25 mouse cellular contexts compared by ENCODE assay signal in the genomic region with DNA sequence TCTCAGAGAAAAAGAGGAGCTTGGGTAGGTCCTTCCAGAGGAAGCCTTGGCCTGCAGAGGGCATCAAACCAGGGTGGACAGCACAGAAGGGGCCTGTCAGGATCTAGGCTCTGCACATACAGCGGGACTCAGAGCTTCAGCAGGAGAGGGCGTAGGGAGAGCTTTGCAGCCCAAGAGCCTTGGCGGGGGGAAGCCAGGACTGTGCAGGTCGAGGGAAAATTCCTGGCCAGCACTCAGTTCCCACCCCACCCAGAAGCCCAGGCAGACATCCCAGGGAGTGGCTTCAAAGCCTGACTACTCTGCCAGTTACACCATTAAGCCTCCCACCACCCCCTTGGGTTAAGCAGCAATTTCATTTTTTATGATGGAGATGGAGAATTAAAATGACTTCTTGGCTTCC.
DNase-seq lines count a peak whose midpoint lies in the region; ATAC-seq and TF ChIP-seq lines count a peak whose summit lies in the region.
"Had no signal": no experiment of that assay in that cellular context is flagged by ENCODE, and none has a peak within 500 bp of the region (broad histone marks: within the 10 kb centered on the region; RNA-seq: fewer than 3 reads in every experiment).

No protein-coding gene starts in this region.

- H3K4me2 ChIP-seq in forebrain, embryonic 15.5 days (replicated peaks): no peak overlapping the region
- H3K4me2 ChIP-seq in lung, embryonic 14.5 days: no peak overlapping the region
- H3K4me2 ChIP-seq: embryonic facial prominence, embryonic 13.5 days; heart, embryonic 13.5 days; liver, embryonic 15.5 days; neural tube, embryonic 12.5 days had no signal

- H3K4me3 ChIP-seq in forebrain, embryonic 10.5 days: no peak overlapping the region
- H3K4me3 ChIP-seq in forebrain, embryonic 15.5 days: no peak overlapping the region
- no peak overlapping the region for H3K4me3 ChIP-seq in kidney, adult 2 months (ENCODE audit: insufficient read depth, low read depth, low read length)
- no peak overlapping the region for H3K4me3 ChIP-seq in lung, embryonic 14.5 days (ENCODE audit: low read depth, low read length)
- peak overlapping the region; percentile 19 for H3K4me3 ChIP-seq in brown adipose tissue, adult 24 weeks (ENCODE audit: insufficient read depth, low read depth, low read length)
- H3K4me3 ChIP-seq: embryonic facial prominence, embryonic 13.5 days; heart, embryonic 13.5 days; layer of hippocampus, adult 2 months; liver, embryonic 15.5 days; neural tube, embryonic 12.5 days had no signal

- no peaks in the 10 kb centered on the region for H3K27me3 ChIP-seq in forebrain, embryonic 10.5 days (ENCODE audit: poor library complexity, severe bottlenecking)
- no peaks in the 10 kb centered on the region for H3K27me3 ChIP-seq in forebrain, embryonic 15.5 days
- no peaks in the 10 kb centered on the region for H3K27me3 ChIP-seq in kidney, adult 2 months (replicated peaks; ENCODE audit: control insufficient read depth, insufficient read depth, low read length)
- H3K27me3 ChIP-seq in lung, embryonic 14.5 days (ENCODE audit: insufficient read depth, low read length): no peaks in the 10 kb centered on the region
- H3K27me3 ChIP-seq: embryonic facial prominence, embryonic 13.5 days; heart, embryonic 13.5 days; liver, embryonic 15.5 days; neural tube, embryonic 12.5 days; Patski had no signal

- H3K9ac ChIP-seq in forebrain, embryonic 15.5 days (replicated peaks): no peak overlapping the region
- no peak overlapping the region for H3K9ac ChIP-seq in lung, embryonic 14.5 days
- H3K9ac ChIP-seq: embryonic facial prominence, embryonic 13.5 days; forebrain, postnatal 0 days; heart, embryonic 13.5 days; liver, embryonic 15.5 days; neural tube, embryonic 12.5 days had no signal

- 72% methylated on average over 4 of the region's 4 CpGs for WGBS in forebrain, embryonic 10.5 days
- 69% methylated on average over 4 of the region's 4 CpGs for WGBS in forebrain, embryonic 15.5 days
- 85% methylated on average over 4 of the region's 4 CpGs for WGBS in kidney, adult 2 months
- 59% methylated on average over 4 of the region's 4 CpGs for WGBS in lung, embryonic 14.5 days

- TF ChIP-seq CTCF in kidney, adult 2 months (conservative IDR thresholded peaks at IDR 0.05; ENCODE audit: insufficient read depth, insufficient read length, low read depth, low read length): 0 out of 2 replicates have a peak, but pooled peaks have one; percentile 6
- peak; percentile 13; the same call in 1 of the 2 replicates for TF ChIP-seq CTCF in lung, embryonic 14.5 days (IDR thresholded peaks at IDR 0.05; ENCODE audit: low read depth)

- H3K36me3 ChIP-seq in forebrain, embryonic 10.5 days (replicated peaks): no peaks in the 10 kb centered on the region
- H3K36me3 ChIP-seq in forebrain, embryonic 15.5 days: no peaks in the 10 kb centered on the region
- H3K36me3 ChIP-seq in kidney, adult 2 months (ENCODE audit: control insufficient read depth, insufficient read depth, low read length): no peaks in the 10 kb centered on the region
- H3K36me3 ChIP-seq in lung, embryonic 14.5 days (ENCODE audit: insufficient read depth): no peaks in the 10 kb centered on the region
- H3K36me3 ChIP-seq: embryonic facial prominence, embryonic 13.5 days; heart, embryonic 13.5 days; liver, embryonic 15.5 days; neural tube, embryonic 12.5 days had no signal

- H3K27ac ChIP-seq in forebrain, embryonic 10.5 days: peak overlapping the region; percentile 48; the same call in 1 of the 2 replicates
- no peak overlapping the region for H3K27ac ChIP-seq in forebrain, embryonic 15.5 days (replicated peaks)
- no peak overlapping the region for H3K27ac ChIP-seq in kidney, adult 2 months (ENCODE audit: insufficient read depth, low read depth, low read length)
- H3K27ac ChIP-seq in lung, embryonic 14.5 days (ENCODE audit: low read depth): no peak overlapping the region
- peak overlapping the region; percentile 51 for H3K27ac ChIP-seq in brown adipose tissue, adult 24 weeks (replicated peaks; ENCODE audit: low read depth, low read length)
- H3K27ac ChIP-seq: embryonic facial prominence, embryonic 13.5 days; heart, embryonic 13.5 days; layer of hippocampus, adult 2 months; liver, embryonic 15.5 days; neural tube, embryonic 12.5 days; stomach, postnatal 0 days had no signal

- peaks cover 27% of the 10 kb centered on the region for H3K4me1 ChIP-seq in forebrain, embryonic 10.5 days
- no peaks in the 10 kb centered on the region for H3K4me1 ChIP-seq in forebrain, embryonic 15.5 days
- peaks cover 8% of the 10 kb centered on the region; the same call in 1 of the 2 replicates for H3K4me1 ChIP-seq in kidney, adult 2 months (ENCODE audit: control insufficient read depth, insufficient read depth, low read length)
- H3K4me1 ChIP-seq in lung, embryonic 14.5 days (ENCODE audit: insufficient read depth): 0 out of 2 replicates have a peak, but pooled peaks cover 3% of the 10 kb centered on the region
- H3K4me1 ChIP-seq in brown adipose tissue, adult 24 weeks (ENCODE audit: control insufficient read depth, insufficient read depth, insufficient read length, low read length): peaks cover 20% of the 10 kb centered on the region
- H3K4me1 ChIP-seq: heart, embryonic 13.5 days; liver, embryonic 15.5 days had no signal

- peaks cover 4% of the 10 kb centered on the region; the same call in 1 of the 2 replicates for H3K9me3 ChIP-seq in forebrain, embryonic 10.5 days
- H3K9me3 ChIP-seq in forebrain, embryonic 15.5 days: no peaks in the 10 kb centered on the region
- no peaks in the 10 kb centered on the region for H3K9me3 ChIP-seq in lung, embryonic 14.5 days (ENCODE audit: low read depth, low read length)
- H3K9me3 ChIP-seq: liver, embryonic 15.5 days; neural tube, embryonic 12.5 days had no signal

- no peak for TF ChIP-seq POLR2A in kidney, adult 2 months (IDR thresholded peaks at IDR 0.05; ENCODE audit: low read depth, low read length)

- no peak for ATAC-seq in forebrain, embryonic 15.5 days (replicated peaks)
- no peak for ATAC-seq in lung, embryonic 14.5 days (ENCODE audit: insufficient read depth)
- ATAC-seq: forebrain, postnatal 0 days; hindbrain, embryonic 16.5 days; Patski had no signal

- DNase-seq in forebrain, embryonic 10.5 days (ENCODE audit: extremely low spot score, low spot score): no peak
- DNase-seq in kidney, adult 2 months: peak; percentile 18
- no peak for DNase-seq in kidney, adult 18-20 months
- DNase-seq in lung, embryonic 14.5 days: no peak
- no peak for DNase-seq in lung, postnatal 25 days (ENCODE audit: low spot score)
- DNase-seq: adrenal gland, postnatal 10 days; cerebellum, adult 11 months; cerebellum, adult 9-11 months; forebrain, postnatal 0 days; gastrocnemius, postnatal 14 days; heart, postnatal 10 days; liver; midbrain, embryonic 14.5 days; spleen, adult 18-20 months; thymus, postnatal 4 days had no signal

Comparison
In these comparisons a context has a peak if more than half of its experiments do, and no peak if none do; other contexts are left out.
1. H3K27ac ChIP-seq: peak in forebrain, embryonic 10.5 days (single experiment) and brown adipose tissue, adult 24 weeks (single experiment); none in forebrain, embryonic 15.5 days (single experiment), kidney, adult 2 months (single experiment) and lung, embryonic 14.5 days (single experiment).